Mouse (Mus musculus): Measurements from ENCODE around the gene Tas1r2.

DNA sequence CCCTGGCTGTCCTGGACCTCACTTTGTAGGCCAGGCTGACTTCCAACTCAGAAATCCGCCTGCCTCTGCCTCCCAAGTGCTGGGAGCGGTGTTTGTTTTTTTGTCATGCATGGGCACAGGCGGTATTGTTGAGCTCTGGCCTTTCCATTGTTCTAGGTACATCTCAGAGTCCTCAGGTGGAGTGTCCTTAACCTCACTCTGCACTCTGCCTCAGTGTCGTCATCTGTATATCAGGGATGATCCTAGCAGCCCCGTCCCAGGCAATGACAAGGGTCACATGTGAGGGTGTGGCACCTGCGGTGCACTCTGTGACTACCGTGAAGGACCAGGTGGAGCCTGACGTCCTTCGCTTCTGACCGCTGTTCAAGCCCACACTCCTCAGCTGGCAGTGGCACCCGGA lies 26.0 kb upstream of the Tas1r2 start:
- no peak for TF ChIP-seq POLR2A (IDR thresholded peaks at IDR 0.05; ENCODE audit: extremely low read depth, insufficient read depth, low read length)
- no peak for TF ChIP-seq CTCF (IDR thresholded peaks at IDR 0.05; ENCODE audit: low read depth, low read length)
